Mouse (Mus musculus) limb, embryonic 11.5 days (tissue): Measurements from ENCODE around the gene Cpsf3. TPM values are rescaled to one million over a fixed set of nuclear protein-coding genes. Genes with fewer than 3 reads are reported as not detected.
A peak's percentile ranks its signal among the peaks of the same experiment; 100 is the strongest.

Experiments
- ATAC-seq: fragments of 200-750 bp; cut with Nextera tagmentation; 2 replicates; pipeline ENCODE4 v1.8.0; 2017; ENCODE audit warnings: low read depth; ENCODE audit not compliant: insufficient number of reproducible peaks, low FRiP score, low TSS enrichment
- DNase-seq: peaks from one replicate; pipeline ENCODE4 v3.0.0-alpha.2; 2015; ENCODE audit warnings: low spot score
- H3K27ac ChIP-seq: fragments of 300-500 bp; sonication (generic); replicated peaks from 2 replicates; pipeline ENCODE4 v1.5.1; 2014; ENCODE audit warnings: low read depth, mild to moderate bottlenecking, low read length
- H3K27me3 ChIP-seq: fragments of 300-500 bp; sonication (generic); 2 replicates; pipeline ENCODE4 v1.6.1; 2014; ENCODE audit warnings: mild to moderate bottlenecking, low read length, mixed read lengths; ENCODE audit not compliant: control insufficient read depth, insufficient read depth
- H3K36me3 ChIP-seq: fragments of 300-500 bp; sonication (generic); 2 replicates; pipeline ENCODE4 v1.6.1; 2014; ENCODE audit warnings: mild to moderate bottlenecking, low read length, moderate library complexity, mixed read lengths; ENCODE audit not compliant: control insufficient read depth, insufficient read depth
- H3K4me1 ChIP-seq: fragments of 300-500 bp; sonication (generic); 2 replicates; pipeline ENCODE4 v1.6.1; 2014; ENCODE audit warnings: low read length, mixed read lengths; ENCODE audit not compliant: control insufficient read depth, insufficient read depth
- H3K4me2 ChIP-seq: fragments of 300-500 bp; sonication (generic); 2 replicates; pipeline ENCODE4 v1.6.1; 2014; ENCODE audit warnings: low read depth, mild to moderate bottlenecking, moderate library complexity; ENCODE audit not compliant: severe bottlenecking
- H3K4me3 ChIP-seq: fragments of 300-500 bp; sonication (generic); 2 replicates; pipeline ENCODE4 v1.5.1; 2014; ENCODE audit warnings: low read depth, low read length
- H3K9ac ChIP-seq: fragments of 300-500 bp; sonication (generic); 2 replicates; pipeline ENCODE4 v1.6.1; 2014; ENCODE audit warnings: mild to moderate bottlenecking, low read length
- H3K9me3 ChIP-seq: fragments of 300-500 bp; sonication (generic); 2 replicates; pipeline ENCODE4 v1.6.1; 2016; ENCODE audit warnings: low read length; ENCODE audit not compliant: control insufficient read depth
- WGBS: fragments of 180-500 bp; shearing (Covaris S2); extraction: QIAGEN DNeasy Blood & Tissue Kit; methylation state at CpG from one replicate; pipeline ENCODE4 v1.1.7; 2014; 5-methylcytosine and 5-hydroxymethylcytosine counted together
- polyA plus RNA-seq: library from polyadenylated mRNA; unstranded; fragments of >200 nt; fragmentation: Nextera tagmentation; extraction: Ambion mirVana; gene quantifications from 2 replicates; pipeline ENCODE4 v1.2.1, GENCODE M21; 2014

Gene Cpsf3
- polyA plus RNA-seq: 137 and 144 TPM in 2 replicates

GRCm38 (mm10) chr12:21284761-21285441, at the start of gene Cpsf3:
Gene Cpsf3 (plus strand): TSS chr12:21285391.
- Histone ChIP-seq H3K4me2 (peak within 1 kb of the TSS; percentile 54), H3K27ac (peak within 1 kb of the TSS; percentile 82), H3K4me3 (peak within 1 kb of the TSS; percentile 76), H3K9ac (peak within 1 kb of the TSS; percentile 87), H3K36me3 (no peaks in the 10 kb centered on the region), H3K27me3 (no peaks in the 10 kb centered on the region), H3K9me3 (no peaks in the 10 kb centered on the region), H3K4me1 (no peaks in the 10 kb centered on the region)
- ATAC-seq (no peak), DNase-seq (no peak)
- WGBS: 52% methylated on average over 11 of the region's 11 CpGs

DNA sequence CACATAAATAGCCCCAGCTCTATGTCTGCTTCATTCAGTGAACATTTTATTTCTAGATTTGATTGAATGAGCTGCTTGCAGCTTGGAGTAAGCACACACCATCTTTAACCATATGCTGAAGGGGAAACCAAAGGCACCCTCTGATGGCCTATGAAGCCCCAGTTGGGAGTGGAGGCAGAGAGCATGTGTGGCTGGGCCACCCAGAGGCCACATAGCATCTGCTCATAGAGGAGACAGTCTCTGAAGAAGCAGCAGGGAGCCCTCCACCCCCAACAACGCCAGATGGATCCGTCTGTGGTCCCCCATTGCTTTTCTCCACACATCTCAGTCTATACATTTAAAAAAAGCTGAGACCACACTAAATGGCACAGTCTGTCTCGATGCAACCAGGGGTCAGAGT, 43.2 kb upstream of the Cpsf3 start:
- no peak overlapping the region for H3K27ac ChIP-seq
- H3K9me3 ChIP-seq: no peaks in the 10 kb centered on the region
- ATAC-seq (no peak), DNase-seq (no peak)
- H3K4me3 ChIP-seq: no peak overlapping the region
- H3K36me3 ChIP-seq: peaks cover 21% of the 10 kb centered on the region; the same call in 1 of the 2 replicates
- H3K4me2 ChIP-seq: no peak overlapping the region
- no peak overlapping the region for H3K9ac ChIP-seq
- 90% methylated on average over 3 of the region's 3 CpGs for WGBS
- no peaks in the 10 kb centered on the region for H3K4me1 ChIP-seq
- no peaks in the 10 kb centered on the region for H3K27me3 ChIP-seq

DNA sequence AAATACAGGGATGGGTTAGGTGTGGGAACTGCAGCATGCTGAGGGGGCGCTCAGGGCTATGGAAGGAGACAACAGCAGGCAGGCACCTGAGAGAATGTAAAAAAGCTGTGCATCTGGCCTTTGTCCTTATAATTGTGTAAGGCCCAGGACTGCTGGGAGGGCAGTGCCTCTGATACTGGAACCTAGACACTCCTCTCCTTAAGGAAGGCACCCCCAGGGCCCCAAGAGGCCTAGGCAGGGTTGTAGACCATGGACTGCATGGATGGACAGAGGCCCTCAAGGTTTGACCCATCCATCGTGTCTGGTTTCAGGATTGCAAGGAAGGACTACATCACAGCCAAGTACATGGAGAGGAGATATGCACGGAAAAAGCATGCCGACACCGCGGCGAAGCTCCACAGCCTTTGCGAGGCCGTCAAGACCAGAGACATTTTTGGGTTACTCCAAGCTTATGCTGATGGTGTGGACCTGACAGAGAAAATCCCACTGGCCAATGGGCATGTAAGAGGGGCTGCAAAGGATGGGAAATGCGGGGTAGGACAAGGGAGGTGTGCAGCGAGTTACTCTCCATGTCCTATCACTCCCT, 40.7 kb upstream of the Cpsf3 start:
- Histone ChIP-seq H3K9me3 (no peaks in the 10 kb centered on the region), H3K4me3 (no peak overlapping the region), H3K4me1 (no peaks in the 10 kb centered on the region), H3K9ac (no peak overlapping the region), H3K36me3 (peaks cover 15% of the 10 kb centered on the region; the same call in 1 of the 2 replicates), H3K27ac (no peak overlapping the region), H3K4me2 (no peak overlapping the region), H3K27me3 (no peaks in the 10 kb centered on the region)
- no peak for ATAC-seq
- no peak for DNase-seq
- WGBS: 96% methylated on average over 11 of the region's 11 CpGs

DNA sequence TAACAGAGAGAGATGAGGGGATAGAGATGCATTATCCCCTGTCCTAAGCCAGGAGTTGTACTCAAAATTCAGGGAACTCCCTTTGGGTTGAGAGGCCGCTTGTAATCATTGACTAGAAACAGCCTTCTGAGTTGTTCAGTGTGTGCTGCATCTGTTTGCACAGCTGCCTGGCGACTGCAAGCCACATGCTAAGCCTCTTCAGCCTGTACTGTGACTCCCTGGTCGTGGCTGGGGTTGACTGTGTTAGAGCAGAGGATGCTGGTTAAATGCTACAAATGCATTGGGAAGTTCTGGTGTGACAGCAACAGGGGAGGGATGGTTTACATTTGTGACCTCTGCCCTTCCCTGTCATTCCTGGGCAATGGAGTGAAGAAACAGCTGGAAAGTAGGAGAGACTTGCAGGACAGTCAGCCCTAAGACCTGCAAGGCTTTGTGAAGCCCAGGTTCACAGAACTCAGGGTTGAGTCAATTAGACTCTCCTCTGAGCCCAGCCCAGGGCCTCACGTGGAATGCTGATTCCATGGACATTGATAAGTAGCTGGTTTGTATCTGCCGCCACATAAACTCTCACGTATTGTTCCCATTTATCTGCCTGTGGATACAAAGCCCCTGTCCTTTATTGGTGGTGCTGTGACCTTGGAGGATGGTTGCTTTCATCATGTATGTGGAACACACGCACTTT, 37.3 kb upstream of the Cpsf3 start:
- H3K9ac ChIP-seq: no peak overlapping the region
- H3K4me3 ChIP-seq: no peak overlapping the region
- no peak overlapping the region for H3K4me2 ChIP-seq
- no peaks in the 10 kb centered on the region for H3K4me1 ChIP-seq
- WGBS: 82% methylated on average over 7 of the region's 7 CpGs
- DNase-seq: no peak
- ATAC-seq: no peak
- no peaks in the 10 kb centered on the region for H3K9me3 ChIP-seq
- H3K27me3 ChIP-seq: no peaks in the 10 kb centered on the region
- H3K27ac ChIP-seq: no peak overlapping the region
- H3K36me3 ChIP-seq: peaks cover 12% of the 10 kb centered on the region

- Histone ChIP-seq H3K4me3 (no peak overlapping the region), H3K36me3 (peaks cover 9% of the 10 kb centered on the region), H3K9ac (no peak overlapping the region), H3K27me3 (no peaks in the 10 kb centered on the region), H3K9me3 (no peaks in the 10 kb centered on the region), H3K27ac (no peak overlapping the region), H3K4me1 (no peaks in the 10 kb centered on the region), H3K4me2 (no peak overlapping the region)
- ATAC-seq: no peak
- WGBS: 83% methylated on average over 6 of the region's 6 CpGs
- no peak for DNase-seq
Observed at GRCm38 (mm10) chr12:21260494-21261256, 24.5 kb upstream of the Cpsf3 start.

- Histone ChIP-seq H3K9me3 (no peaks in the 10 kb centered on the region), H3K4me3 (no peak overlapping the region), H3K27me3 (no peaks in the 10 kb centered on the region), H3K27ac (no peak overlapping the region), H3K9ac (no peak overlapping the region), H3K4me2 (no peak overlapping the region), H3K36me3 (peaks cover 9% of the 10 kb centered on the region), H3K4me1 (no peaks in the 10 kb centered on the region)
- WGBS: 81% methylated on average over 4 of the region's 4 CpGs
- DNase-seq: no peak
- no peak for ATAC-seq
Observed at GRCm38 (mm10) chr12:21261521-21261920, 23.7 kb upstream of the Cpsf3 start.

- no peaks in the 10 kb centered on the region for H3K4me1 ChIP-seq
Observed at GRCm38 (mm10) chr12:21263256-21263655, 21.9 kb upstream of the Cpsf3 start.

DNA sequence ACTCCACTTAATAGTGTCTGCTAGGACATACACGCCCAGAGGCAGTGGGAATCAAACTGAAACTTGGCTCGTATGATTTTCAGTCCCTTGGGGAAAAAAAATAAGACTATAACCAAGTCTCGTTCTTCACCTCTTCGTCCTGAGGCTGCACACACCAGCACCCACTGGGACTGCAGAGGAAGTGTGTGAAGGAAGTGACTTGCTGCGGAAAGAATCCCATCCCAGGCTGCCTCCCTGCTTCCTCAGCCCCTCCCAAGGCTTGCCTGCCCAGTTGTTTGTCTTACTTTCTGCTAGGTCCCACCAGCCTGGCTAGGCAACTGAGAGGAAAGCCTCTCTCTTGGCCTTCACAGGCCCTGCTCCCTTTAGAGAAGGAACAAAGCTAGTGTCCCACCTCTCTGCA, 20.9 kb upstream of the Cpsf3 start:
- WGBS: 88% methylated on average over 5 of the region's 5 CpGs
- no peaks in the 10 kb centered on the region for H3K27me3 ChIP-seq

More at GRCm38 (mm10) chr12:21263256-21263655, 21.9 kb upstream of the Cpsf3 start:
- Histone ChIP-seq H3K27ac (no peak overlapping the region), H3K4me2 (no peak overlapping the region), H3K36me3 (peaks cover 6% of the 10 kb centered on the region), H3K4me3 (no peak overlapping the region), H3K9me3 (no peaks in the 10 kb centered on the region), H3K9ac (no peak overlapping the region), H3K27me3 (no peaks in the 10 kb centered on the region)
- 95% methylated on average over 5 of the region's 5 CpGs for WGBS
- DNase-seq: no peak
- no peak for ATAC-seq

More for the DNA sequence above, 20.9 kb upstream of the Cpsf3 start:
- Histone ChIP-seq H3K36me3 (peaks cover 6% of the 10 kb centered on the region), H3K4me2 (no peak overlapping the region), H3K4me1 (no peaks in the 10 kb centered on the region), H3K9ac (no peak overlapping the region), H3K27ac (no peak overlapping the region), H3K4me3 (no peak overlapping the region), H3K9me3 (no peaks in the 10 kb centered on the region)
- DNase-seq: no peak
- no peak for ATAC-seq
